Mouse (Mus musculus) liver, postnatal 0 days (tissue): ENCODE results near the gene Abcc9. TPM values are rescaled to one million over a fixed set of nuclear protein-coding genes. Genes with fewer than 3 reads are reported as not detected.

Source experiments
- ATAC-seq: fragments of 200-750 bp; cut with Nextera tagmentation; 2 replicates; pipeline ENCODE4 v1.8.0; 2017; ENCODE audit warnings: mild to moderate bottlenecking, moderate library complexity
- DNase-seq: peaks from one replicate; pipeline ENCODE4 v3.0.0-alpha.2; 2016
- H3K27ac ChIP-seq: fragments of 300-500 bp; sonication (generic); 2 replicates; pipeline ENCODE4 v1.5.1; 2014; ENCODE audit warnings: antibody characterized with exemption, moderate library complexity, mild to moderate bottlenecking, low read depth
- H3K27me3 ChIP-seq: fragments of 300-500 bp; sonication (generic); 2 replicates; pipeline ENCODE4 v1.6.1; 2014; ENCODE audit warnings: low read length, control low read depth, mixed read lengths; ENCODE audit not compliant: insufficient read depth
- H3K36me3 ChIP-seq: fragments of 300-500 bp; sonication (generic); replicated peaks from 2 replicates; pipeline ENCODE4 v1.6.1; 2014; ENCODE audit warnings: mild to moderate bottlenecking, control low read depth, low read length, moderate library complexity, mixed read lengths; ENCODE audit not compliant: insufficient read depth
- H3K4me1 ChIP-seq: fragments of 300-500 bp; sonication (generic); 2 replicates; pipeline ENCODE4 v1.6.1; 2014; ENCODE audit warnings: antibody characterized with exemption, mild to moderate bottlenecking, control low read depth; ENCODE audit not compliant: insufficient read depth
- H3K4me2 ChIP-seq: fragments of 300-500 bp; sonication (generic); 2 replicates; pipeline ENCODE4 v1.6.1; 2014; ENCODE audit warnings: low read depth, mild to moderate bottlenecking, low read length, moderate library complexity, mixed read lengths
- H3K4me3 ChIP-seq: fragments of 300-500 bp; sonication (generic); 2 replicates; pipeline ENCODE4 v1.5.1; 2014; ENCODE audit warnings: low read depth, low read length
- H3K9ac ChIP-seq: fragments of 300-500 bp; sonication (generic); replicated peaks from 2 replicates; pipeline ENCODE4 v1.6.1; 2014; ENCODE audit warnings: mild to moderate bottlenecking, moderate library complexity
- H3K9me3 ChIP-seq: fragments of 300-500 bp; sonication (generic); 2 replicates; pipeline ENCODE4 v1.6.1; 2016; ENCODE audit warnings: mild to moderate bottlenecking, control low read depth, low read length, mixed read lengths
- CTCF ChIP-seq: sonication (generic); IDR thresholded peaks from 2 replicates; pipeline ENCODE4 v1.5.1; 2016; ENCODE audit warnings: antibody characterized with exemption, low read depth
- EP300 ChIP-seq: IDR thresholded peaks from 2 replicates; pipeline ENCODE4 v1.6.1; 2016; ENCODE audit warnings: antibody characterized with exemption, low read depth, mild to moderate bottlenecking
- WGBS: fragments of 180-500 bp; shearing (Covaris S2); extraction: QIAGEN DNeasy Blood & Tissue Kit; methylation state at CpG from one replicate; pipeline ENCODE4 v1.1.7; 2014; ENCODE audit not compliant: insufficient replicate concordance; 5-methylcytosine and 5-hydroxymethylcytosine counted together
- polyA plus RNA-seq: library from polyadenylated mRNA; unstranded; fragments of >200 nt; fragmentation: Nextera tagmentation; extraction: Ambion mirVana; gene quantifications from 2 replicates; pipeline ENCODE4 v1.2.1, GENCODE M21; 2015

Abcc9 gene
- polyA plus RNA-seq, 1 experiment from 2014 or later = 3.2 TPM

GRCm38 (mm10) chr6:142542082-142542799 is 159.9 kb downstream of the Abcc9 start:
- no peak overlapping the region for H3K27ac ChIP-seq
- no peak overlapping the region for H3K4me2 ChIP-seq
- no peaks in the 10 kb centered on the region for H3K9me3 ChIP-seq
- no peak for DNase-seq
- H3K27me3 ChIP-seq = no peaks in the 10 kb centered on the region
- H3K9ac ChIP-seq = no peak overlapping the region
- H3K36me3 ChIP-seq = no peaks in the 10 kb centered on the region
- H3K4me3 ChIP-seq = no peak overlapping the region
- WGBS = 72% methylated on average over 8 of the region's 8 CpGs
- no peaks in the 10 kb centered on the region for H3K4me1 ChIP-seq
- TF ChIP-seq CTCF (no peak), EP300 (no peak)
- no peak for ATAC-seq

DNA sequence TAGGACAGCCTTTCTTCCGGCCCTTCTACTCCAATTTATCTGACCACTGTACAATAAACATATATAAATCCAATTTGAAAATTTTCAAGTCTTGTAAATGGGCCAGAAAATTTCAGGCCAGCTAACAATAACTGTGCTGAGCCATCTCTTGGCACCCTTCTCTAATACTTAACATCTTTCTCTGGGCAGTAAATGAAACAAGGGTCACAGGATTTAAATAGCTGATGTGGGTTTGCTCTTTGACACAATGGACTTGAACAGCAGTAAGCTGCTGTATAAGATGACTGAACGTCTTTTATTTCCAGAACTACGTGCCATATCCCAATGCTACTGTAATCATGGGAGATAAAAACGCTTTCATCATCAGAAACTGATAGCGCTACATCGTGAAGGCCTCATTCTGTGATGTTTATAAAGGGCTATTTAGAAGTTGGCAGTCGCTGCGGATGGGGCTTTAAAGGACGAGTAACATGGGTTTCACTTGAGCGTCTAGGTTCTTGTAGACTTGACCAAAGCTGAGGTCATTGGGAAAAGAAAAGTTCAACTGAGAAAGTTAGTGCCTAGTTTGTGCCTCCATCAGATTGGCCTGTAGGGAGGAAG is 161.5 kb downstream of the Abcc9 start:
- 79% methylated on average over 10 of the region's 10 CpGs for WGBS
- no peak for DNase-seq
- Histone ChIP-seq H3K4me2 (no peak overlapping the region), H3K27ac (no peak overlapping the region), H3K4me1 (no peaks in the 10 kb centered on the region), H3K9ac (no peak overlapping the region), H3K36me3 (no peaks in the 10 kb centered on the region), H3K4me3 (no peak overlapping the region), H3K27me3 (no peaks in the 10 kb centered on the region), H3K9me3 (no peaks in the 10 kb centered on the region)
- no peak for TF ChIP-seq EP300
- TF ChIP-seq CTCF = no peak
- ATAC-seq = no peak

GRCm38 (mm10) chr6:142540131-142540530 is 162.0 kb downstream of the Abcc9 start:
- 79% methylated on average over 5 of the region's 5 CpGs for WGBS
- Histone ChIP-seq H3K27me3 (no peaks in the 10 kb centered on the region), H3K27ac (peak overlapping the region; percentile 51; the same call in 1 of the 2 replicates), H3K4me2 (no peak overlapping the region), H3K9me3 (no peaks in the 10 kb centered on the region), H3K36me3 (no peaks in the 10 kb centered on the region), H3K9ac (no peak overlapping the region), H3K4me1 (no peaks in the 10 kb centered on the region), H3K4me3 (no peak overlapping the region)
- ATAC-seq (peak; percentile 26), DNase-seq (no peak)
- TF ChIP-seq CTCF (no peak), EP300 (peak; percentile 60)

GRCm38 (mm10) chr6:142538503-142538902 is 163.6 kb downstream of the Abcc9 start:
- H3K36me3 ChIP-seq = no peaks in the 10 kb centered on the region
- no peaks in the 10 kb centered on the region for H3K9me3 ChIP-seq
- H3K27me3 ChIP-seq = no peaks in the 10 kb centered on the region
- no peak overlapping the region for H3K27ac ChIP-seq
- no peak overlapping the region for H3K4me3 ChIP-seq
- TF ChIP-seq EP300 = peak; percentile 57
- no peak for TF ChIP-seq CTCF
- peak; percentile 79 for ATAC-seq
- H3K4me2 ChIP-seq = no peak overlapping the region
- no peak overlapping the region for H3K9ac ChIP-seq
- DNase-seq = peak; percentile 45
- no peaks in the 10 kb centered on the region for H3K4me1 ChIP-seq
- 53% methylated on average over 17 of the region's 17 CpGs for WGBS

Other genes starting within 250 kb of the Abcc9 start
- 90.8 and 92.7 TPM in 2 replicates for gene Gys2, start 229.2 kb downstream of the Abcc9 start, polyA plus RNA-seq
- 12.9 and 16.9 TPM in 2 replicates for gene Ldhb, start 194.4 kb downstream of the Abcc9 start, polyA plus RNA-seq
- gene Kcnj8, start 130.7 kb downstream of the Abcc9 start, polyA plus RNA-seq = 5.6 and 6.2 TPM in 2 replicates
- 107 and 121 TPM in 2 replicates for gene Cmas, start 54.4 kb upstream of the Abcc9 start, polyA plus RNA-seq
- not detected in 2 replicates for gene Sult6b2, start 102.2 kb upstream of the Abcc9 start, polyA plus RNA-seq